Mouse (Mus musculus) forebrain, embryonic 12.5 days (tissue): ENCODE data around the gene Plppr3. TPM values are rescaled to one million over a fixed set of nuclear protein-coding genes. Genes with fewer than 3 reads are reported as not detected.

Experiments
- ATAC-seq: fragments of 200-750 bp; cut with Nextera tagmentation; 2 replicates; pipeline ENCODE4 v1.8.0; 2017; ENCODE audit warnings: moderate TSS enrichment; ENCODE audit not compliant: low FRiP score
- H3K27ac ChIP-seq: fragments of 300-500 bp; sonication (generic); 2 replicates; pipeline ENCODE4 v1.5.1; 2016; ENCODE audit warnings: mild to moderate bottlenecking
- H3K27me3 ChIP-seq: fragments of 300-500 bp; sonication (generic); 2 replicates; pipeline ENCODE4 v1.6.1; 2016; ENCODE audit warnings: mild to moderate bottlenecking
- H3K36me3 ChIP-seq: fragments of 300-500 bp; sonication (generic); replicated peaks from 2 replicates; pipeline ENCODE4 v1.6.1; 2016; ENCODE audit warnings: mild to moderate bottlenecking
- H3K4me1 ChIP-seq: fragments of 300-500 bp; sonication (generic); 2 replicates; pipeline ENCODE4 v1.6.1; 2016
- H3K4me2 ChIP-seq: fragments of 300-500 bp; sonication (generic); 2 replicates; pipeline ENCODE4 v1.6.1; 2016; ENCODE audit warnings: mild to moderate bottlenecking, moderate library complexity
- H3K4me3 ChIP-seq: fragments of 300-500 bp; sonication (generic); replicated peaks from 2 replicates; pipeline ENCODE4 v1.5.1; 2016; ENCODE audit warnings: mild to moderate bottlenecking
- H3K9ac ChIP-seq: fragments of 300-500 bp; sonication (generic); 2 replicates; pipeline ENCODE4 v1.6.1; 2016; ENCODE audit warnings: mild to moderate bottlenecking
- H3K9me3 ChIP-seq: fragments of 300-500 bp; sonication (generic); 2 replicates; pipeline ENCODE4 v1.6.1; 2016
- WGBS: fragments of 180-500 bp; shearing (Covaris S2); methylation state at CpG from one replicate; pipeline ENCODE4 v1.1.7; 2016; 5-methylcytosine and 5-hydroxymethylcytosine counted together
- polyA plus RNA-seq: library from polyadenylated mRNA; unstranded; fragments of >200 nt; fragmentation: Nextera tagmentation; extraction: Ambion mirVana; gene quantifications from 2 replicates; pipeline ENCODE4 v1.2.1, GENCODE M21; 2016

Plppr3 gene
- 223 and 250 TPM in 2 replicates for polyA plus RNA-seq

DNA sequence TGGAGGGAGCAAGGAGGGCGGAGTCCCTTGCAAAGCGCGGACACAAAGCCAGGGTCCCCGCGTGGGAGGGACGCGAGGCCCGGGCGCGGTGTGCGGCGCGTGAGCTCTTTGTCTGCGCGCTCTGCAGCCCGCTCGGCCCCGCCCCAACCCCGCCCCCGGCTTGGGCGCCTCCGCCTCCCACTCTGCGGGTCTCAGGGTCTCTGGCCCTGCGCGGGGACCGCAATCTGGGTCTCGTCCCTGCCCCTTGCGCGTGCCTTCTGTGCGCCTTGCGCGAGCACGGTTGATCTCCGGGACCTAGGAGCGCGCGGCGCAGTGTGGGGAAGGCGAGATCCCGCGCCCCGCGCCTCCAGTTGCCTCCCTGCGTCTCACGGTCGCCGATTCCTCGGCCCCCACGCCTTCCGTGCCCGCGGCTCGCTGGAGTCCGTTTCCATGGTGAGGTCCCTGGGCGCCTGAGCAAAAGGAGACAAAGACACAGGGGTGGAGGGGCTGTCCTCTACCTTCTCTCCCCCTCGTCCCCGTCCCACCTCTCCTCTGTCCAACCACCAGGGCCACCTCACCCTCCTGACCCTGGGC is at the start of gene Plppr3, which contains the start of gene Prtn3:
Gene Plppr3, minus strand, starts transcription at position 345 of the 573 bp plus-strand sequence.
Gene Prtn3, plus strand, starts transcription at position 187 of the 573 bp plus-strand sequence.
- H3K4me1 ChIP-seq = peaks cover 39% of the 10 kb centered on the region

DNA sequence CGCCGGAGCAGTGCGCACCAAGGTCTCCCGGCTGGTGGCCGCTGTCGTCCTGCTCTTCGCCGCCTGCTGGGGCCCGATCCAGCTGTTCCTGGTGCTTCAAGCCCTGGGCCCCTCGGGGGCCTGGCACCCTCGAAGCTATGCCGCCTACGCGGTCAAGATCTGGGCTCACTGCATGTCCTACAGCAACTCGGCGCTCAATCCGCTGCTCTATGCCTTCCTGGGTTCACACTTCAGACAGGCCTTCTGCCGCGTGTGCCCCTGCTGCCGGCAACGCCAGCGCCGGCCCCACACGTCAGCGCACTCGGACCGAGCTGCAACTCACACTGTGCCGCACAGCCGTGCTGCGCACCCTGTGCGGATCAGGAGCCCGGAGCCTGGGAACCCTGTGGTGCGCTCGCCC is 47.1 kb upstream of the Plppr3 start:
- H3K4me1 ChIP-seq = peaks cover 48% of the 10 kb centered on the region
- no peaks in the 10 kb centered on the region for H3K9me3 ChIP-seq
- H3K36me3 ChIP-seq = no peaks in the 10 kb centered on the region
- WGBS = under 1% methylated on average over 34 of the region's 34 CpGs
- no peak overlapping the region; the same call in 1 of the 2 replicates for H3K9ac ChIP-seq
- no peak for ATAC-seq
- peaks cover 71% of the 10 kb centered on the region for H3K27me3 ChIP-seq
- H3K27ac ChIP-seq = no peak overlapping the region
- peak overlapping the region; percentile 24 for H3K4me3 ChIP-seq
- peak overlapping the region; percentile 38 for H3K4me2 ChIP-seq

More for the DNA sequence above, at the start of gene Plppr3, which contains the start of gene Prtn3:
- 0% methylated on average over 49 of the region's 57 CpGs for WGBS
- H3K36me3 ChIP-seq = peaks cover 24% of the 10 kb centered on the region
- peaks cover 7% of the 10 kb centered on the region; the same call in 1 of the 2 replicates for H3K27me3 ChIP-seq
- peak within 1 kb of the TSS; percentile 95 for H3K9ac ChIP-seq
- peak within 1 kb of the TSS; percentile 71 for H3K4me2 ChIP-seq
- no peaks in the 10 kb centered on the region for H3K9me3 ChIP-seq
- peak; percentile 95 for ATAC-seq
- H3K4me3 ChIP-seq = peak within 1 kb of the TSS; percentile 76
- peak within 1 kb of the TSS; percentile 93 for H3K27ac ChIP-seq

DNA sequence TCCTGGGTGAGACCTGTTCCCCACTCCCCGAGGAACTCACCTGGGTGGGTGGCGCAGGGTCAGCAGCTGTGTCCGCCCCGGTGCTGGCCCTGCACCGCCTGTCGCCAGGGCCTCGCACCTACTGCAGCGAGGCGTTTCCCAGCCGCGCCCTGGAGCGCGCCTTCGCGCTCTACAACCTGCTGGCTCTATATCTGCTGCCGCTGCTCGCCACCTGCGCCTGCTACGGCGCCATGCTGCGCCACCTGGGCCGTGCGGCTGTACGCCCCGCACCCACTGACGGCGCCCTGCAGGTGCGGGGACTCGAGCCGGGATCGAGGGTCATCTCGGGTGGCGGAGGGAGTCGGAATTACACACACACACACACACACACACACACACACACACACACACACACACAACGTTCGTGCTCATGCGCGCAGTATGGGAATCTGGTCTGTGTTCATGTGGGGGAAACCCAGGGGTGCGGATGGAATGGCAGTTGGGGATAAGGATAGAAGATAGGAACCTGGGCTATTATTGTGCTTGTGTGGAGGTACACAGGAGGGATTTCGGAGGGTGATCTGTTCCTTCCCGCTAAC is 46.6 kb upstream of the Plppr3 start, which contains the start of gene R3hdm4:
Gene R3hdm4, minus strand, starts transcription at position 251 of the 578 bp plus-strand sequence.
- H3K9ac ChIP-seq = peak within 1 kb of the TSS; percentile 12; the same call in 1 of the 2 replicates
- peak within 1 kb of the TSS; percentile 24 for H3K4me3 ChIP-seq
- H3K36me3 ChIP-seq = no peaks in the 10 kb centered on the region
- H3K4me2 ChIP-seq = peak within 1 kb of the TSS; percentile 38
- H3K27me3 ChIP-seq = peaks cover 71% of the 10 kb centered on the region
- 3% methylated on average over 35 of the region's 41 CpGs for WGBS
- peaks cover 46% of the 10 kb centered on the region for H3K4me1 ChIP-seq
- no peak for ATAC-seq
- no peaks in the 10 kb centered on the region for H3K9me3 ChIP-seq
- no peak within 1 kb of the TSS for H3K27ac ChIP-seq

DNA sequence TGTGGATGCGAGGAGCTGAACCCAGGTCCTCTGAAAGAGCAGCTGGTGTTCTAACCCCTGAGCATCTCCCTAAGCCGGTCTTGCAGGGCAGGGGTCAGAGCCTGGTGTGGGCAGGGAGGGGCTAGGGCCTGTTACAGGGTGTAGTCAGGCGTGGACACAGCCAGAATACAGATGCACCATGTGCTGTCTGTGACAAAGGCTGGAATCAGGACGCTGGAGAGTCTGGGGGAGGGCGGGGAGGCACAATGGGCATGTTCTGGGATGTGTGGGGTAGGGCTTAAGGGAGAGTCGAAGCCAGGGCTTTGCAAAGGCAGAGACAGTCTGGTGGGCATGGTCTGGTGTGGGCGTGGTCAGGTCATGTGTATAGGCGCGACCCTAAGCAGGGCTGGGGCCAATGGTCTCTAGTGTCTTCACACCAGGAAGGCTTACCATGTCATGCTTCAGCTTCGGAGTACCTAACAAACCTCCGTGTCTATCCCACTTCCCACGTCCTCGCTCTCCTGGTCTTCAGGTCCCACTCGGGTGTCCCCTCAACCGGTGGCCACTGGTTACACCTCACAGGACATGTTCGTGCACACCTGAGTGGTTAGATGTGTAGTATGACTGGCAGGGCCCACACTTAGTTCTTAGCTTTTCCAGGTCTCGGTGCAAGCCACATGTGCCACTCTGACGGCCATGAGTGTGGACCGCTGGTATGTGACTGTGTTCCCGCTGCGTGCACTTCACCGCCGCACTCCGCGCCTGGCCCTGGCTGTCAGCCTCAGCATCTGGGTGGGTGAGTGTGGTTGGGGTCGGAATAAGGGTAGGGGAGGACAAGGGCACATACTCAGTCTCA is 45.8 kb upstream of the Plppr3 start:
- Histone ChIP-seq H3K4me1 (peaks cover 47% of the 10 kb centered on the region), H3K9ac (0 out of 2 replicates have a peak overlapping the region, but pooled peaks have one; percentile 12), H3K27me3 (peaks cover 71% of the 10 kb centered on the region), H3K27ac (no peak overlapping the region), H3K36me3 (no peaks in the 10 kb centered on the region), H3K4me2 (peak overlapping the region; percentile 38; the same call in 1 of the 2 replicates), H3K9me3 (no peaks in the 10 kb centered on the region), H3K4me3 (0 out of 2 replicates have a peak overlapping the region, but pooled peaks have one; percentile 24)
- WGBS = 18% methylated on average over 26 of the region's 26 CpGs
- ATAC-seq = no peak

DNA sequence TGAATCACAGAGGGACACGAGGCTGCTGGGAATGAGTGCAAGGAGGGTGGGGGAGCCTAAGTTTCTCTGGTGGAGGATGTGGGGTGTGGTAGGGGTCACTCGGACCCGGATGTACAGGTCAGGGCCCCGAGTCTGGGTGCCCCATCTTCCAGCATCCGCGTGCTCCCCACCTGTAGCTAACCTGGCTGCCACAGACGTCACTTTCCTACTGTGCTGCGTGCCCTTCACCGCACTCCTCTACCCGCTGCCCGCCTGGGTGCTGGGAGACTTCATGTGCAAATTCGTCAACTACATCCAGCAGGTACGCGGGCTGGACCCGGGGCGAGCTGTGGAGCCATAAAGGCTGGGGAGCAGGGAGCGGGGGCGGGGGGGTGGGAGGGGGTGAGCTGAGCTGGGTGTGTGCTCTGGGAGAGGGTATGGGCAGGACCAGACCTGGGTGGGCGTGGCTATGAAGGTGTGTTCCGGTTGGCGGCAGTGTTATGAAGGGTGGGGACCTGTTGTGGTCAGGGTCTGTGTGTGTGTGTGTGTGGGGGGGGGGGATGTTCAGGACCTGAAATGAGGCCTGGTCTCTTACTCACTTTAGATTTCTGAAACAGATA is 44.9 kb upstream of the Plppr3 start:
- no peak overlapping the region; the same call in 1 of the 2 replicates for H3K4me2 ChIP-seq
- 1% methylated on average over 21 of the region's 21 CpGs for WGBS
- H3K9me3 ChIP-seq = no peaks in the 10 kb centered on the region

DNA sequence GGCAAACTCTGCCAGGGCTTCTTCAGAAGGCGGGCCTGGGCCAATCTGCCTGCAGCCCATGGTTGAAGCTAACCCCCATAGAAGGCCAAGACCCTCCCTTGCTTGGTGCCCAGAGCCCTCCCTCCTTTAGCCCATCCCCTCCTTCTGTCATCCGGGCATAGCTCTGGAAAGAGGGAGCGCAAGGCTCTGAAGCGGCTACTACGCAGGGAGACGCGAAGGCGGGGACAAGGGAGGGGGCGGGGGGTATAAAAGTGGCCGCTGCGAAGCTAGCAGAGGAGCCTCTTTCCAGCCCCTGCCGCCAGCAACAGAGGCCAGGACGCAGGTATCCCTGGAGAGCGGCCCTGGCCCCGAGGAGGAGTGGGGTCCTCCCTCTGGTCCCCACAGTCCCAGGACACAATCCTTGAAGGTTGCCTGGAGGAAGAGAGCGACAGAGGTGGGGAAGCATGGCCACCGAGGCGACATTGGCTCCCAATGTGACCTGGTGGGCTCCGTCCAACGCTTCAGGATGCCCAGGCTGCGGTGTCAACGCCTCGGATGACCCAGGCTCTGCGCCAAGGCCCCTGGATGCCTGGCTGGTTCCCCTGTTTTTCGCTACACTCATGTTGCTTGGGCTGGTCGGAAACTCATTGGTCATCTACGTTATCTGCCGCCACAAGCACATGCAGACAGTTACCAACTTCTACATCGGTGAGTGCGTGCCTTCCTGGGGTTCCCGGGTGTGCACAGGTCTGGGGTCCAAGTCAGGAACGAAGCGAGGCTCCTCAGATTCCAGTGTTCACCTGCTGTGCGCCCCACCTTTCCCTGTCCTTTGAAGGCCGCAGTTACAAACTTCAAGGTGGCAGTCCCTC is 44.0 kb upstream of the Plppr3 start:
- peaks cover 63% of the 10 kb centered on the region for H3K4me1 ChIP-seq

More for the DNA sequence above, 44.9 kb upstream of the Plppr3 start:
- Histone ChIP-seq H3K36me3 (no peaks in the 10 kb centered on the region), H3K27ac (no peak overlapping the region), H3K4me1 (peaks cover 56% of the 10 kb centered on the region), H3K9ac (0 out of 2 replicates have a peak overlapping the region, but pooled peaks have one; percentile 29), H3K27me3 (peaks cover 71% of the 10 kb centered on the region), H3K4me3 (peak overlapping the region; percentile 7; the same call in 1 of the 2 replicates)
- ATAC-seq = no peak

DNA sequence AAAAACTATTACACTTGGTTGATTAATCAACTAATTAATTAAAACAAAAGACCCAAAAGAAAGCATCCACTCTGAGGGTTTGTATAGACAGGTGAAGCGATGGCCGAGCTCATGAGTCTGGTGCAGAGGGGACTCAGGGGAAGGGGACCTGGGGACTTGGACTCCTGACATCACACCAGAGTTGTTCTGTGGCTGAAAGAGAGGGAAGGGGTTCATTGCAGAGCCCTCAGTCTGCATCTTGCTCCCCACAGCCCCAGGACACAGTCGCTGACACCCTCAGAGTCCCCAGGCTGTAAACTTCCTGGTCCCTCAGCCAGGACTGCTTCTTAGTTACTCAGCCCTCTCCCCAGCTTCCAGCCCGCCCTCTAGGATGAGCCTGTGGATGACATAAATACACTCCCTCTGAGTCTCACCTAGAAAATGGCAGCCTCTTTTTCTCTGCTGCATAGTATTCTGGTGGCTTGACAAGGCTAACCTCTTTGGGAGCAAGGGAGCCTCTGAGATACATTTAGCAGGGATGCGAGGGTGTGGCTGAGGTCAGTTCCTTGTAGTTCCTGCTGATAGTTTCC is 43.2 kb upstream of the Plppr3 start:
- Histone ChIP-seq H3K27me3 (peaks cover 54% of the 10 kb centered on the region), H3K4me1 (peaks cover 63% of the 10 kb centered on the region), H3K4me2 (peak overlapping the region; percentile 96), H3K27ac (no peak overlapping the region), H3K36me3 (peaks cover 6% of the 10 kb centered on the region; the same call in 1 of the 2 replicates), H3K4me3 (peak overlapping the region; percentile 84), H3K9ac (no peak overlapping the region), H3K9me3 (no peaks in the 10 kb centered on the region)
- ATAC-seq = no peak
- 62% methylated on average over 5 of the region's 5 CpGs for WGBS

More for the DNA sequence above, 44.0 kb upstream of the Plppr3 start:
- Histone ChIP-seq H3K27me3 (peaks cover 62% of the 10 kb centered on the region), H3K27ac (no peak overlapping the region), H3K4me2 (0 out of 2 replicates have a peak overlapping the region, but pooled peaks have one; percentile 4), H3K36me3 (no peaks in the 10 kb centered on the region), H3K4me3 (peak overlapping the region; percentile 7), H3K9ac (0 out of 2 replicates have a peak overlapping the region, but pooled peaks have one; percentile 1), H3K9me3 (no peaks in the 10 kb centered on the region)
- ATAC-seq = no peak
- WGBS = 3% methylated on average over 34 of the region's 35 CpGs

DNA sequence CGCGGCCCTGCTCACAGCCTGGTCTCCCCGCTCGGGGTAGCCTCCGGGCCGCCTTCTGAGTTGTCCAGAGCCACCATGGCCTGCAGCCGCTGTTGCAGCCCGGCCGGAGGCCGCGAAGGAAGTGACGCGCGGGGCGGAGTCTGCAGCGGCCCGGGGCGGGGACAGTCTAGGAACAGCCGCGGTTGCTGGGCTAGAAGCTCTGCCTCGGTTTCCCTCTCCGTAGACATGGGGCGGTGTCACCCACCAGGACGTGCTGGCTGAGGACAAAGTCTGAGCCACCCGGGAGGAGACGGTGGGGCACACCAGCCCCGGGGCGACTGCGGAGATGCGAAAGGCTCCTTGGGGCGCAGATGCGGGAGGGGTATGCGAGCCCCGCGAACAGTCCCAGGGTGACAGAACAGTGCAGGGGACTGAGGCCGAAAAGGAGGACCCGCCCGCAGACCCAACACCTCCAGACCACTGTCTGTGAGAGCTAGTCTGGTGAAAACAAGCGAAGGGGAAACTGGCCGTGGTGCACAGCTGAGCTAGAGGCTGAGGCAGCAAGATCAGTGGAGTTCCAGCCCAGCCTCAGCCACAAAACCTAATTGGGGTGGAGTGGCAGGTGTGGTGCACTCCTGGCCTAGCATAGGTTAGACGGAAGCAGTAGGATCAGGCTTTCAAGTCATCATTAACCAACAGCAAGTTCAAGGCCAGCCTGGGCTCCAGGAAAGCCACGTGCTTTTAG is 42.5 kb upstream of the Plppr3 start, which contains the start of gene Kiss1r:
Gene Kiss1r, plus strand, starts transcription at position 164 of the 724 bp plus-strand sequence.
- peak within 1 kb of the TSS; percentile 91 for H3K9ac ChIP-seq
- H3K27ac ChIP-seq = peak within 1 kb of the TSS; percentile 70
- peak within 1 kb of the TSS; percentile 84 for H3K4me3 ChIP-seq
- H3K9me3 ChIP-seq = no peaks in the 10 kb centered on the region
- H3K36me3 ChIP-seq = peaks cover 12% of the 10 kb centered on the region
- 1% methylated on average over 42 of the region's 42 CpGs for WGBS
- H3K4me2 ChIP-seq = peak within 1 kb of the TSS; percentile 96
- ATAC-seq = peak; percentile 87
- peaks cover 47% of the 10 kb centered on the region for H3K27me3 ChIP-seq
- peaks cover 63% of the 10 kb centered on the region for H3K4me1 ChIP-seq

DNA sequence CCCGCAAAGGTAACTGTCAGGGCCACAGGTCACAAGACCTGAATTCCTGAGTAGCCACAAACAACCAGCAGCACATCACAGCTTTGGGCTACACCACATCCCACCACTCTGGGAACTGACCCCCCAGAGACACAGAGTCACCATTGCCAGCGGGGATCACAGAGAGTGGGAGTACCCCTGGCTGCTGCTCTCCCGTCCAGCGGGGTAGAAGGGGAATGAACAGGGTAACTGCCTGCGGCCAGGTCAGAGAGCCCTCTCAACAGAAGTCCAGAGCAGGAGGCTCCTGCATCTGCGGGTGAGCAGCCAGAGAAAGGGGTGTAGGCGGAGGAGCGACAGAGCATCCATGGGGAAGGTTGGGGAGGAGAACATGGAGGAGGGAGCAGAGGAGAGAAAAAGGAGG is 41.6 kb upstream of the Plppr3 start:
- peak overlapping the region; percentile 84 for H3K4me3 ChIP-seq
- H3K4me2 ChIP-seq = peak overlapping the region; percentile 96
- 0 out of 2 replicates have a peak, but pooled peaks have one; percentile 3 for ATAC-seq
- peaks cover 21% of the 10 kb centered on the region for H3K36me3 ChIP-seq
- H3K4me1 ChIP-seq = peaks cover 55% of the 10 kb centered on the region
- H3K9me3 ChIP-seq = no peaks in the 10 kb centered on the region
- 10% methylated on average over 8 of the region's 8 CpGs for WGBS
- peaks cover 38% of the 10 kb centered on the region for H3K27me3 ChIP-seq
- H3K27ac ChIP-seq = peak overlapping the region; percentile 70
- H3K9ac ChIP-seq = peak overlapping the region; percentile 91

DNA sequence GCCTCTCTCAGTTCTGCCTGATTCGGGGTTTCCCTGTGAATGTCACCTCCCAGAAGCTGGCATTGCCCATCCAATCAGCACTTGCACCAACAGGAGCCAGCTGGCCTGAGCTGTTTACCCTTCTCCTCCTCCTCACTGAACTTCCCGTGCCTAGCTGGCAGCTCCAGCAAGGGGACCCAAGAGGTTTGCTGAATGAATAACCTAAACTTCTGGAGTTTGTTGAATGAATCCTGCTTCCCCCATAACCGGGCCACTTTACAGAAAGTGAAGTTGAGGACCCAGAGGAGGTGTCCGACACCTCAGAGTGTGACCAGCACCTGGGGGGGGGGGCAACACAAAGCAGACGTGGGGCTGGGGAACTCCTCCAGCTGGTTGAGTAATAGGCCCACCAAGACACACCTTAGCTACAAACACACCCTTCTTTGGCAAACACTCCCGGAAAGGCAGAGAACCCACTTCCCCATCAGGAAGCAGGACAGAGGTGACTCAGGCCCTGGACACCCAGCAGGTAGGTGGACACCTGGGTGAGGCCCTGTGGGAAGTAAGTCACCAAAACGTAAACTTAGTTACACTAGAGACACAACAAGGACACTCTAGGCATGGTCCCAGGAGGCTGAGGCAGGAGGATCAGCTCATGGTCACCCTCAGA is 40.6 kb upstream of the Plppr3 start:
- Histone ChIP-seq H3K9me3 (no peaks in the 10 kb centered on the region), H3K36me3 (peaks cover 27% of the 10 kb centered on the region), H3K4me2 (peak overlapping the region; percentile 96), H3K27ac (no peak overlapping the region), H3K4me3 (no peak overlapping the region), H3K27me3 (peaks cover 28% of the 10 kb centered on the region), H3K9ac (no peak overlapping the region), H3K4me1 (peaks cover 45% of the 10 kb centered on the region)
- ATAC-seq = no peak
- WGBS = 75% methylated on average over 7 of the region's 7 CpGs
